Mouse (Mus musculus) limb, embryonic 14.5 days (tissue): ENCODE results near the gene Rhou. TPM values are rescaled to one million over a fixed set of nuclear protein-coding genes. Genes with fewer than 3 reads are reported as not detected.

ENCODE experiments used
- ATAC-seq: fragments of 200-750 bp; cut with Nextera tagmentation; 2 replicates; pipeline ENCODE4 v1.8.0; 2017; ENCODE audit warnings: low read depth, moderate number of reproducible peaks, moderate TSS enrichment; ENCODE audit not compliant: low FRiP score
- DNase-seq: peaks from one replicate; pipeline ENCODE4 v3.0.0-alpha.2; 2015; ENCODE audit warnings: low spot score
- H3K27ac ChIP-seq: fragments of 300-500 bp; sonication (generic); replicated peaks from 2 replicates; pipeline ENCODE4 v1.5.1; 2014; ENCODE audit warnings: low read depth, mild to moderate bottlenecking, low read length, moderate library complexity, mixed read lengths
- H3K27me3 ChIP-seq: fragments of 300-500 bp; sonication (generic); 2 replicates; pipeline ENCODE4 v1.6.1; 2014; ENCODE audit warnings: low read length, mixed read lengths; ENCODE audit not compliant: control insufficient read depth, insufficient read depth
- H3K36me3 ChIP-seq: fragments of 300-500 bp; sonication (generic); 2 replicates; pipeline ENCODE4 v1.6.1; 2014; ENCODE audit warnings: mild to moderate bottlenecking, low read length, moderate library complexity, mixed read lengths; ENCODE audit not compliant: control insufficient read depth, insufficient read depth
- H3K4me1 ChIP-seq: fragments of 300-500 bp; sonication (generic); 2 replicates; pipeline ENCODE4 v1.6.1; 2014; ENCODE audit warnings: antibody characterized with exemption, low read length, mixed read lengths; ENCODE audit not compliant: control insufficient read depth, insufficient read depth
- H3K4me2 ChIP-seq: fragments of 300-500 bp; sonication (generic); replicated peaks from 2 replicates; pipeline ENCODE4 v1.6.1; 2014; ENCODE audit warnings: low read depth, mild to moderate bottlenecking, low read length, moderate library complexity; ENCODE audit not compliant: severe bottlenecking
- H3K4me3 ChIP-seq: fragments of 300-500 bp; sonication (generic); replicated peaks from 2 replicates; pipeline ENCODE4 v1.5.1; 2014; ENCODE audit warnings: low read length
- H3K9ac ChIP-seq: fragments of 300-500 bp; sonication (generic); 2 replicates; pipeline ENCODE4 v1.6.1; 2014; ENCODE audit warnings: mild to moderate bottlenecking, low read depth, low read length, moderate library complexity; ENCODE audit not compliant: severe bottlenecking
- H3K9me3 ChIP-seq: fragments of 300-500 bp; sonication (generic); 2 replicates; pipeline ENCODE4 v1.6.1; 2016; ENCODE audit warnings: low read length; ENCODE audit not compliant: control insufficient read depth
- POLR2A ChIP-seq: fragments of 200-500 bp; IDR thresholded peaks from 2 replicates; pipeline ENCODE4 v1.8.0; 2012; ENCODE audit warnings: inconsistent platforms, mild to moderate bottlenecking, moderate library complexity, borderline replicate concordance; ENCODE audit not compliant: insufficient read depth, insufficient read length; ENCODE audit errors: extremely low read depth
- WGBS: fragments of 180-500 bp; shearing (Covaris S2); extraction: QIAGEN DNeasy Blood & Tissue Kit; methylation state at CpG from one replicate; pipeline ENCODE4 v1.1.7; 2014; 5-methylcytosine and 5-hydroxymethylcytosine counted together
- polyA plus RNA-seq, 2 experiments: library from polyadenylated mRNA; depleted of rRNA in 1 of 2; stranded (reverse) in 1 of 2; unstranded in 1 of 2; fragments of >200 nt; fragmentation: Nextera tagmentation in 1 of 2; extraction: Ambion mirVana in 1 of 2; gene quantifications; 2 replicates each; pipeline versions ENCODE4 v1.2.1 to v1.2.3; 2012 to 2014

Rhou gene
- polyA plus RNA-seq, 2 experiments, result 11.0 to 21.2 TPM

DNA sequence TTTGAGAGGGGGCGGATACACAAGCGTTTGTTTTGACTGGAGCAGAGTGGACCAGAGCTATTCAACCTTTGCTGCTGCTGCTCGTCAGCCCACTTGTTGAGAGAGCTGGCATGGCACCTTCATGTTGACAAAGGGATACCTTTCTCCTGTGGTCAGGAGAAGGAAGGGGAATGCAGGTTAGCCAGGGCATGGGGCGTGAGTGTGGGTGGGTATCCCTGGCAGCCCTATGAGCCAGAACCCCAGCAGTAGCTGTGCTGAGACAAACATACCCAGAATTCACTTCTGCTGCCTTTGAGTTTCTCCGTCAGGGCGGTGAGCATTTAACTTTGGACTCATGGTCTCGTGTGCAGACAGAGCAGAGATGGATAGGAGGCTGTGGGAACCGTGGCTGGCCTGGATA is 4.1 kb downstream of the Rhou start:
- no peak for DNase-seq
- Histone ChIP-seq H3K4me2 (no peak overlapping the region), H3K36me3 (peaks cover 44% of the 10 kb centered on the region), H3K9ac (no peak overlapping the region), H3K27ac (no peak overlapping the region), H3K4me3 (no peak overlapping the region), H3K4me1 (peaks cover 11% of the 10 kb centered on the region), H3K27me3 (no peaks in the 10 kb centered on the region), H3K9me3 (no peaks in the 10 kb centered on the region)
- no peak for ATAC-seq
- TF ChIP-seq POLR2A, result no peak
- WGBS, result 92% methylated on average over 8 of the region's 8 CpGs

DNA sequence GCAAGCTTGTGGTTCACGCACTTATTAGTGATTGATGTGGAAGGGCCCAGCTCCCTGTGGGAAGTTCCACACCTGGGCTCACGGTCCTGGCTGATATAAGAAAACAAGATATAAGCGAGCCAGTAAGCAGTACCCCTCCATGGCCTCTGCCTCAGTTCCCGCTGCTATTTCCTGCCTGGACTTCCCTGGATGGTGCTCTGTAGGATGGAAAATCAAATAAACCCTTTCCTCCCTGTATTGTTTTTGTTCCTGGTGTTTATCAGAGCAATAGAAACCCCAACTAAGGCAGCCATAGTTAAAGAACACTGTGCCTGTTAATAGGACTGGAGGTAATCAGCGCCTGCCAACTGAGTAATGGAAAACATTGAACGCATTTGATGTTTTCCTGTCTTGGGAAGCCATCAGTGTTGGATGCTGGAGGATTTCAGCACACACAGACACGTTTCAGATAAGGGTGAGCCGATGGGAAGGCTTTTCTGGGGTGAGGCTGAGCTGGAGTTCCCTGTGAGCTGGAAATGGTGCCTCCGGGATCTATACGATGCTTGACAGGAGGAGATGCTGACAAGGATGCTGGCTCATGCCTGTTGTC is 5.8 kb downstream of the Rhou start:
- Histone ChIP-seq H3K27ac (no peak overlapping the region), H3K4me2 (no peak overlapping the region), H3K9me3 (no peaks in the 10 kb centered on the region), H3K27me3 (no peaks in the 10 kb centered on the region), H3K4me3 (no peak overlapping the region), H3K9ac (no peak overlapping the region), H3K36me3 (peaks cover 56% of the 10 kb centered on the region), H3K4me1 (peaks cover 11% of the 10 kb centered on the region)
- TF ChIP-seq POLR2A, result no peak
- ATAC-seq, result no peak
- DNase-seq, result no peak
- 78% methylated on average over 10 of the region's 10 CpGs for WGBS

DNA sequence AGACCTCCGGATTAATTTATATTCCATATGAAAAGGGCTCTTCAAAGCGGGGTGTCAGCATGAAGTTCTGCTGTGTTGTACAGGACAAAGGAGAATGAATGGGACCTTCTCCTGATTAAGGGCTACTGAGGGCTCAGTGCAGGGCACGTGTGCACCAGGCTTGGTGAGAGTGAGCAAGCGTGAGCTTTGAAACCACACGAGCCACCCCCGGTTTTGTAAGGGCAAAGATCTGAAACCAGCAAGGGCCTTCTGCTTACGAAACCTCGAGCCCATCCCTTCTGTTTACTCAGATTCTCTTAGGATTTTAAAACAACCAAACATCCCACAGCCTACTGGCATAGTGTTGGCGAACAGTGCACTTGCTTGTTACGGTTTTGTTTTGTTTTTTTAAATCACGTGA is 7.8 kb downstream of the Rhou start:
- H3K9ac ChIP-seq, result no peak overlapping the region
- DNase-seq (no peak), ATAC-seq (no peak)
- 93% methylated on average over 11 of the region's 11 CpGs for WGBS
- H3K36me3 ChIP-seq, result peaks cover 57% of the 10 kb centered on the region
- no peak overlapping the region for H3K27ac ChIP-seq
- H3K4me2 ChIP-seq, result no peak overlapping the region
- TF ChIP-seq POLR2A, result no peak
- H3K4me3 ChIP-seq, result no peak overlapping the region
- H3K27me3 ChIP-seq, result no peaks in the 10 kb centered on the region
- H3K4me1 ChIP-seq, result no peaks in the 10 kb centered on the region
- H3K9me3 ChIP-seq, result no peaks in the 10 kb centered on the region

DNA sequence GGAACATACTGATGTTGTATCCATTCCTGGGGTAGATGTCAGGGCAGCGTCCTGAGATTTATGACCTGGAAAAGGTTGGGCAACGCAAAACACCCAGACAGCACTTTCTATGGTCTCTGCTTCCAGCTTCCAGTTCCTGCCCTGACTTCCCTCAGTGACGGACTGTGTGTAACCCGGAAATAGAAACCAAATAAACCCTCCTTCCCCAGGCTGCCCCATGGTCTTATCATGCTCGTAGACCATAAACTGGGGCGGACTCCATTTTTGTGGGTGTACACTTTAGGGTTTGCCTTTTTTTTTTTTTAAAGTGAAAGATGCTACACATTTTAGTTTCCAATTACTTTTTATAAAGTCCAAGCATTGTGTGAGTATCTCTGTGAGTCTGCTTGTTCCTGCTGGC is 11.9 kb downstream of the Rhou start:
- WGBS, result 73% methylated on average over 6 of the region's 6 CpGs
- H3K4me3 ChIP-seq, result no peak overlapping the region
- peaks cover 33% of the 10 kb centered on the region for H3K36me3 ChIP-seq
- no peak for DNase-seq
- ATAC-seq, result no peak
- H3K9ac ChIP-seq, result no peak overlapping the region
- no peak overlapping the region for H3K27ac ChIP-seq
- H3K4me2 ChIP-seq, result no peak overlapping the region
- H3K9me3 ChIP-seq, result no peaks in the 10 kb centered on the region
- no peaks in the 10 kb centered on the region for H3K4me1 ChIP-seq
- no peaks in the 10 kb centered on the region for H3K27me3 ChIP-seq
- no peak for TF ChIP-seq POLR2A

DNA sequence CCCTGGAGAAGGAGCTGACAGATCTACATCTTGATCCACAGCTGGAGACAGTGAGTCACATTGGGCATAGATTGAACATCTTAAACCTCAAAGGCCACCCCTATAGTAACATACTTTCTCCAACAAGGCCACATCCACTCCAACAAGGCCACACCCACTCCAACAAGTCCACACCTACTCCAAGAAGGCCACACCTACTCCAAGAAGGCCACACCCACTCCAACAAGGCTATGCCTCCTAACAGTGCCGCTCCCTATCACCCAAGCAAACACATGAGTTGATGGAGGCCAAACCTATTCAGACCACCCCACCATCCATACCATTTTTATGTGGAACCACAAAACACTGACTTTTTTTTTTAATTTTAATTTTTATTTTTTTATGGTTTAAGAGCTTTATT is 13.1 kb downstream of the Rhou start:
- H3K4me3 ChIP-seq, result no peak overlapping the region
- H3K4me2 ChIP-seq, result no peak overlapping the region
- no peak for TF ChIP-seq POLR2A
- no peaks in the 10 kb centered on the region for H3K27me3 ChIP-seq
- DNase-seq (no peak), ATAC-seq (no peak)
- no peak overlapping the region for H3K9ac ChIP-seq
- H3K36me3 ChIP-seq, result peaks cover 21% of the 10 kb centered on the region
- no peak overlapping the region for H3K27ac ChIP-seq
- H3K9me3 ChIP-seq, result no peaks in the 10 kb centered on the region
- no peaks in the 10 kb centered on the region for H3K4me1 ChIP-seq
- WGBS, result 88% methylated on average over 1 of the region's 1 CpGs

DNA sequence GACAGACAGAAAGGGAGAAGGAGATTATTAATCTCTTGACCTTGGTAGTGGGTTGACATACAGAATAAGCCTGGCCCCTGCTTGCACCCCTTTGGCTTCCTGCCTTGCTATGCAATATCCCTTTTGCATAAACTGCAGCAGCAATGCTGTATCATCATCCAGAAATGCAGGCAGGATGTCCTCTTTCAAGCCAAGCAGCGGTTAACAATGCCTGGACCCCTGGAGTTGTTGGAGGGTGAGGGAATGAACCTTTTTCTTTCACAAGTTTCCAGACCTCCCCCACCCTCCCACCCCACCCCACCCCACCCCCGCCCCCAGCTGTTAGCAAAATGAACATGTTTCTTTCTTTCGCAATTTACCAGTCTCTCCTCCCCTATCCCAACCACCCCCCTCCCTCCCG is 15.0 kb downstream of the Rhou start:
- H3K4me1 ChIP-seq, result no peaks in the 10 kb centered on the region
- no peak overlapping the region for H3K4me2 ChIP-seq
- TF ChIP-seq POLR2A, result no peak
- no peak overlapping the region for H3K9ac ChIP-seq
- 38% methylated on average over 4 of the region's 4 CpGs for WGBS
- no peaks in the 10 kb centered on the region for H3K9me3 ChIP-seq
- H3K4me3 ChIP-seq, result no peak overlapping the region
- H3K27ac ChIP-seq, result no peak overlapping the region
- no peak for DNase-seq
- H3K27me3 ChIP-seq, result no peaks in the 10 kb centered on the region
- peaks cover 10% of the 10 kb centered on the region; the same call in 1 of the 2 replicates for H3K36me3 ChIP-seq
- no peak for ATAC-seq
